Mouse (Mus musculus) layer of hippocampus, postnatal 25 days (tissue): Measurements from ENCODE around the gene Ttc28. TPM values are rescaled to one million over a fixed set of nuclear protein-coding genes. Genes with fewer than 3 reads are reported as not detected.

Source experiments
- DNase-seq, 2 experiments: peaks; one replicate each; pipeline ENCODE4 v3.0.0; 2022; ENCODE audit warnings: mixed read lengths in 2 of 2, low spot score in 1 of 2; ENCODE audit errors: extremely low spot score in 1 of 2
- total RNA-seq, 2 experiments: library from RNA; stranded (reverse); gene quantifications; 2 replicates each; pipeline ENCODE4 v1.2.3; 2021

Ttc28 gene
- total RNA-seq, 2 experiments from 2014 or later: 11.3 to 13.3 TPM

DNA sequence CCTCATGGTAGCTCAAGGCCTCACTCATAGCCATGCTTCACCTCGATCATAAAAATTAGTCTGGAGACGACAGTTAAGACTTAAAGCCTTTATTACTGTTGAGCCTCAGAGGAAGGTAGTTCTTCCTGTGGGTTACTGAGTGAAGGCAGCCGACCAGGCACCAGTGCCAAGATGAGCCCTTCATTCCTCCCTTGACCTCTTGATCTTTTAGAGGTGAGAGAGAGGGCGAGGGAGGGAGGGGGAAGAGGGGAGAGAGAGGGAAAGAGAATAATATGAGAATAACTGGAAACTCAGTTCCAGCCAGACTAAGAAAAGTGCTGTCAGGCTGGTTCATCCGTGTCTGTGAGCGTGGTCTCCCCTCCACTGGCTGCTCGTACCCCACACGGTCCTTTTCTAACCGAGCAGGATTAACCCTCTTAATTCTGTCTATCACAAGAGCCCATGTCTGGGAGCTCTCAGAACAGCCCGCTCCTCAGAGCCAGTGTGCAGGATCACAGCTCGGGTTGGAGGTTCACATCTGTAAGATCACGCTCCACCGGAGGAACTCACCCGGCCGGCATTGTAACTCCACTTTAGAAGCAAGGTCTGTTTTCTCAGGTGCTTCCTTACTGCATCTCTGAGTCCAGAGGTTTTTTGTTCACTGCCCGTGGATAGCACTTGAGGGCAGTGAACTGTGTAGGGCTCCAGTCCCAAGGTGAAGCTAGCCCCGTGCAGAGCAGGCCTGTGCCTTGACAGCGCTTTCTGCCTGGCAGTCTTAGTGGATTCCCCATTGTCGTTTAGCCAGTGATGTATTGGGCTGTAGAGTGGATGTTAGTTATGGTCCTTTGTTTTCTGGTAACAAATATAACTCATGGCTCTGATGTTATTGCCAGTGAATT is 272.5 kb downstream of the Ttc28 start:
- no peak for DNase-seq

DNA sequence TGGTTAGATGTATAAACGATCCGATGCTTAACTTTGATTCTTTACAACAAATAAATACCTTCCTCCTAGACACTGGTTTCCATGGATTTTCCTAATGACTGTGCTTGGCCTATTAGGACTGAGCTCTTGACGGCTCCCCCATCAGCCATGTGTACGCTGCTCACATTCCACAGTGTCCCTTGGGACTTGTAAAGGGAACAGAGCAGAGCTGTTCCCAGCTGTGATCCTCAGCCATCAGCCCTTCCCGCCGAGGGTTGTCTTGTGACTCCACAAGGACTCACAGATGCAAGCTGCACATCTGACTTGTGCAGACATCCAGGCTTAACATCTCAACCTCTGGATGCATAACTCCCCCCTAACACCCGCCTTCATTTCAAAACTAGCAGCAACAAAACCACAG is 275.0 kb downstream of the Ttc28 start:
- DNase-seq: no peak

DNA sequence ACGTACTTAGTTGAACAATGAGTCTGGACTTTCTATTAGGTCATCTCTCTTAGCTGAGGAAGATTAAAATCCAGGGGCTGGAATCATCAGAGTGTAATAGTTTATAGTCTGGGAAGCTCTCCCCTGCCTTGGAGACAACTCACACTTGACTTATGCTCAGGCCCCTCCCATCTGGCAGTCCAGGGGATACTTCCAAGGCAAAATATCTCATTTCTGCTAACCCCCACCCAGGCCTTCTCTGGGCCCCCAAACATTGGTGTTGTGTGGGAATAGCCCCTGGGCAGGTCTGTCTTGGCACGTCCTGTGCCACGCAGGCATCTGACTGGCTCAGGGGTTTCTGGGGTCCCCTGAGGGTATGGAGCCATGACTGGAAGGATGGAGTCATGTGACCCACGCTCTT is 275.7 kb downstream of the Ttc28 start:
- no peak for DNase-seq

DNA sequence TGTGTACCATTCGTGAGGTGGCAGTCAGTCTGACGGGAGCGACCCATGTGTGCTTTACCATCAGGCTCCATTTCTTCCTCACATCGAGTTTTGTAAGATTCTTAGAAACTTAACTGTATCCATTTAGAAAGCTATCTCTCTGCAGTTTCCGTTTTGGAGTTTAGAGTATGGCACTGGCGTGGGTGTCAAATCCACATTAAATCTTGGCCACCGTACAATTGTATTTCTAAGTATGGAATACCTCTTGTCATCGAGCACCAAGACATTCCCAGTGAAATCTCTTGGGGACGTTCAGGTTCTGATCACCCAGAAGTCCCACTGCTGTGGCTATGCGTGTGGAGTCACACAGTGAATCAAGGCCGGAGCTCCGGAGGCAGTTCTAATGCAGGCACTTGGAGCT is 276.3 kb downstream of the Ttc28 start:
- DNase-seq: no peak

DNA sequence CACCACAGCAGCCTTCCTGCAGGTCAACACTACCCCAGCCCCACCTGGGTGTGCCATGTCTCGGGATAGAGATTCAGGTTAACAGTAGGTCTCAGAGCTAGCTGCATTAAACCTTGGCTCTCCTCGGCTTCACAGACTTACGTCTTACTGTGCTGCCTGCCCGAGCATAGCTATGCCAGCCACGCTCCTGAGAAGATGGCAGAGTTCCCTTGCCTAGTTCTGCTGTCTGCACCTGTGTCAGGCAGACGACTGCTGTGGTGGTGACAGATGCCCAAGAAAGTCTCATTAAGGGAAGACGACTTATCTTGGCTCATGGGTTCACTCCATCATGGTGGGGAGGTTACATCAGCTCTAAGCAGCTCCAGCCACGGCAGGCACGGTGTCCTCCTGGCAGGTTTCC is 278.7 kb downstream of the Ttc28 start:
- no peak for DNase-seq

DNA sequence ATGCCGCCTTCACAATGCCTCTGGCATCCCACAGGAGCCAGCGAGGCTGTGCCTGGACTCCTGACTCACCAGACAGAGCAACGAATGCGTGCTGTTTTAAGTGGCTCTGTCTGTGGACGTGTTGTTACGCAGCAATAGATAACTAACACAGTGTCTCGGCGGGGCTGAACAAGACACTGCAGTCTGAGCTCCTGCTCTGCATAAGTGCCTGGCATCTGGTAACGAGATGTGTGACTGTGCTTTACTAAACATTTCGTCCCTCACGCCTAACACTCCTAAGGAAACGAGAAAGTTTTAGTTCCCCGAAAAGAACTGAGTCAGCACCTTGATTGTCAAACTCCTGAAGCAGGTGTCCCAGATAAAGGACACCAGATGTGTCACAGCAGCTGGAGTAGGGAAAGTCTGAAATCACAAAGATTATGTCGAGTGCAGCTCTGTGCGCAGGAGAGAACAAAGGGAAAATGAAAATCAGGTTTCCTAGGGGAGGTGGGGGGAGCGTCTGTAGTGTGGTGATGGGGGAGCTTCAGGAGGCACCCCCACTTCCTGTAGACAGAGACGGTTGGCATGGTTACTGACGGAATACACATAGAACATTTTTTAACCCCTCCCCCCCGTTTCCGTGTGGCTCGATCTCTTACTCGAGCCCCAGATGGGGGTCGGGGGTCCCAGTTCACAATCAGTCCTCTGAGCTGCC is 280.2 kb downstream of the Ttc28 start:
- DNase-seq: no peak

DNA sequence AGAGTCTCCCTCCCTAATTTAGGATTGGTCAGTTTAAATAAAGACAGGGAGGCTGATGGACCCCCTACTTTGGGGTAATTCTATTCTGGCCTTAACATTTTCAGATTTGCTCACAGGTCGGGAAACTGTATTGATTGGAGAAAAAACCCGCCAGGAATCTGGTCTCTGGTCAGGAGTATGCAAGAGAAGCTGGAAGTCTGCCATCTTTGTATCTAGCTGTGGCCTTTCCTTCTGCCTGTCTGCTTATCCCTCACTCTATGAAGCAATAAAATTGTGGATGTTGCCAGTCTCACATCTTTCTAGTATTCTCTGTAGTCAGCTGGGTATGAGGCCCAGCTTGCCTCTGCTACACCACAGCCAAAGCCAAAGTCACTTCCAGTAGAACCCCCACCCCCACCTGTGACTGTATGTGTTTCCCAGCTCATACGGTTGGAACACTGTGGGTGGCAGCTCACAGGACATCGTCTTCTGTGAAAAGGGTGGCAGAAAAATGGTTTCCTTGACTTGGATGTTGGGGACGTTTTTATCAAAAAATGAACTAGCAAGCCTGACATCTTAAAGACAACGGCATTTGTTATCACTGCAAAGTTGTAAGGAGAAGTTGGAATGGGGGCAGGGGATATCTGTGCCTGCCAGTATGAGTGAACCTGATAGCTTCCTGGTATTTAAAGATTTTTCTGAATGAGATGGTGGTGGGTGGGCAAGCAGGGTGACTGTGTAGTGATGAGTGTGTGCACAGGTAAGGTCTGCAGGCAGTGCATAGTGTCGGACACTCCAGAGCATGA is 281.7 kb downstream of the Ttc28 start:
- DNase-seq: no peak

DNA sequence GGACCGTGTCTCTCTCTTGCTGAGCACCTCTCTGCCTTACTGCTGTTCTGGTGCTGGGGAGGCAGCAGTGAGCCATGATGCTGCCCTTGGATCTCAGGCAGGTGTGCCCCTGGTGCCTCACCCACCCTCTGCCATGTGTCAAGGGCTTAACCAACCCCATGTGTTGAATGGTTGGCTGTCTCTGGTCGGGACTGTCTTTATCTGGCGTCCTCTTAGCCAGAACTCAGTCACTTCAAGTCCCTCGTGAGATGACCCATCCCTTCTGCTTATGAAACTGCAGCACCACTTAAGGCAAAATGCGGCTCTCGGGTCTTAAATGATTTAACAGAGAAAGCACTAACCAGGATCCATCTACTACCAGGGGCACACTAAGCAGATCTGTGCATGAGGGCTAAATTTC is 283.3 kb downstream of the Ttc28 start:
- DNase-seq: no peak

DNA sequence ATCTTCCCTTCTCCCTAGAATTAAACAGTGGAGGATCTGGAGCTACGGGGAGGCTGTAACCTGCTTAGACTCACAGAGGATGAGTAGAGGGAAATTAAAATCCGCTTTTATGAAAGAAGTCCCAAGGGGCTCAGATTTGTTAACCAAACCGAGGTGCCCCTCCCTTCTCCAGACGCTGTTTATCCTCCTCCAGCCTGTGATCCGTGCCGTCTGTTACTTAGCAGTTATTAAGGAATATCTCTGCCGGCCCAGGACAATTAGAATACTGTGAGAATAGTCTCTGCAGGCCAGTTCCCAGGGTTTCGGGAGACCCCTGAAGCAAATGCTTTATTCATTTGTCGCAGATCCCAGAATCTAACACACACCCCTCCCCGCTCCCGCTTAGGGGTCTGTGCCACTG is 283.8 kb downstream of the Ttc28 start:
- no peak for DNase-seq

DNA sequence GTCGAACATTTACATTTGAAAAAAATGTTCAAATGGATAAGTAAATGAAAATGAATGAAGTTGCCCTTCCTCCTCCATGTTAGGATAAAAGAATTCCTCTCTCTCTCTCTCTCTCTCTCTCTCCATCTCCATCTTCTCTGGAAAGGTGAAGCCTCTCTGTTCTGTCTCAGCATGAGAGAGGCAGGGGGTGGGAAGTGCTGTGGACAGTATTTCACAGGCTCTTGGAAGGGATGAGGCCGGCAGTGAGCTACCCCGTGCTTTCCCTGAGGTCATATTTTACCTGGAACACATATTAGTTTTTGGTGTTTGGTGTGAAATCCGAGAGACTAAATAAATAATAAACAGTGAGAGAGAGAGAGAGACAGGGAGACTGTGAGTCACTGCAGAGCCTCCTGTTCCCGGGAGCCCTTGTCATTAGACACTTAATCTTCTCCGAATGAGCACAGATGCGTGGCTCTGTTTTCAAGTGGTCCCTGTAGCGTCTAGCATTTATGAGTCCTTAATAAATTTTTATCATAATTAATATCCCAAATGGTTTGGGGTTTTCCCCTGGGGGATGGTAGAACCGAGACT is 284.8 kb downstream of the Ttc28 start:
- DNase-seq: no peak

DNA sequence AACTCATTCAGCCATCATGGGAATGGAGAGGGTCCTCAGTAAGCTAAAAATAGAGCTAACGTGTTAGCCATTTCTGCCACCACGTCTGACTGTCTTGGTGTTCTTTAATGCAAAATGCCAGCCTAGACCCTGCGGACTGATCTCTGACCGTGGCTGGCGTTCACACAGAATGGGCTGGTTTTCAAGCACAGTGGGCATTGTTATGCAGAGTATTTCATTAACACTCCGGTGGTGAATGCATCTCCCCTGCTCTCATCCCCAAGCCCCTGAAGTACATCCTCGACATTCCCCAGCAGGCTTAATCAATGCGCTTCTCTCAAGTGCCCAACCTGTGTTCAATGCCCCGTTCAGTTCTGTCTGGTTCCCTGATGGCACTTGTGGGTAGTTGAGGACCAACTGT is 290.8 kb downstream of the Ttc28 start:
- no peak for DNase-seq

DNA sequence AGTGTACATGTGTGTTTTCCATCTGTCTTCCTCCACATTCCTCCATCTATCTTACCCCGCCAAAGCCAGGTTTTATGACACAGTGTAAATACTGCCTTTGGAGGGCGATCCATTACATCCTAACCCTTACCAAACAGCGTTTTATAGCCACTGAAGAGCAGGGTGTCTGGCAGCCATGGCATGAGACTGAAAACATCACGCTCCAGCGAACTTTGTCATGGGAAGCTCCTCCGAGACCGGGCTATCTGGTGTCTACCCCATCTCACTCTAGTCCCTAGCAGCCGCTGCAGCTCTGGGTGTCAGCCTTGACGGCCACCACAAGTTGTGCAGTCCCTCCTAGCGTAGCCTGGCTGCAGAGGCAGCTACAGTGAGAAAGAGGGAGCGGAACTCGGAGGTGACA is 295.8 kb downstream of the Ttc28 start:
- DNase-seq: no peak

DNA sequence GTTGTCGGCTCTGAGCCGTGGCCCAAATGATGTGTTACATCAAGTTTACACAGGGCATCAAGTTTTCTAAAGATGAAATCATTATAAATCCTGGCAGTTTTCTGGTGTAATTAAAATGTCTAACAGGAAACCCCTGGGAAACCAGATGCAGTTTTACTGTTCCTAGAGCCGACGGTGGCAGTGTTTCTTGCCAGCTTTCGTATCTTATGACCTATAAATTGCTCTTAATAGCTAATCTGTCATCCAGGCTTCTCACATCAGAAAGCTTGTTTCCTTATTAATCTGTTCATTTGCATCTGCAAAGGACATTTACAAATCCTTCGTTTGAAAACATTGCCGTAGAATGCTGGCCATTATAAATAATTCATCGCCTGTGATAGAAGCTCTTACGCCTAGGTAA is 296.2 kb downstream of the Ttc28 start:
- no peak for DNase-seq

DNA sequence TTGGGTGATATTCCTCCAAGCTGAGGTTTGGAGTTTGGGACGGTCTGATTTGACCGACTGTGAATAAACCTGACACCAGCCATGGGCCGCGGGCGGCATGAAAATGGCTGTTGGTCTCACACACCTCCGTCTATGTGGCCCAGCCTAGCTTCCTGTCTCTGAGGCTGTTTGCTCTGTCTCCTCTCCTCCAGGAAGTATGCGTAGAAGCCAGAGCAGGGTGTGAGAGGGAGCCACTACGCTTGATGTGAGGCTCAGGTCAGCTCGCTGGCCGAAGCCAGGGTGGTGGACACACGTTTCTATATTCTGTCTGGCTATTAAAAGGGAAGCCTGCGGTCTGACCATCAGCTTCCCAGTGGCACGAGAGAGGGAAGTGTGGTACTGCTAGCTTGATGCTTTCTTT is 296.8 kb downstream of the Ttc28 start:
- DNase-seq: no peak

DNA sequence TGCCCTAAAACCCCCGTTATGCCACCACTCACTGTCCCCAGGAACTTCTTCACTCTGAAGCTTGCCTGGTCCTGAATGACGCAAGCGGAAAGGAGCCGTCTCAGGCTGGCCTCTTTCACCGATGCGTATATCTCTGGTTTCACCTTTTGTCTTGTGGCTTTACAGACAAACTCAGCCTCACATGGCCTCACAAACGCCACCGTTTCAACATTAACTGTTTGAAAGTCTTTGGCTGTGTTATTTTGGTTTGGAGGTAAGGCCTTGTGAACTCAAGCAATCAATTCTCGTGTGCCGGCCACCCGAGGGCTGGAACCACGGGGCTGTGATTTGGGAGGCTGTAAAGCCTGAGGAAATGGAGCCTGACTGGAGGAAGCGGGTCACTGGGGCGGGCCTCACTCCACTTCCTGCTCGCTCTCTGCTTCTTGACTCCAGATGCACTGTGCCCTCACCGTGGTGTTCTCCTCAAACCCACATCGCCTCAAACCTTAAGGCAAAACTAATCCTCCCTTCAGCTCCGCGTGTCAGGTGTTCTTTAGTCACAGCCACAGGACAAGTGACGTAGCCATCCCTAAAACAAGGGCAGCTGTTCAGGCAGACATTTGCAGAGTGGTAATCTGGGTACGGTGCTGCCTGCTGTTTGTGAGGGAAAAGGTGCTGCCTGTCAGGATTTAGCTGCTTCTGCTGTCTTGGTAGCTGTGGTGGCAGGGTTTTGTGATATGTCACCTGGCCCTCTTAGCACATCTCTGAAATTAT is 298.9 kb downstream of the Ttc28 start:
- no peak for DNase-seq

DNA sequence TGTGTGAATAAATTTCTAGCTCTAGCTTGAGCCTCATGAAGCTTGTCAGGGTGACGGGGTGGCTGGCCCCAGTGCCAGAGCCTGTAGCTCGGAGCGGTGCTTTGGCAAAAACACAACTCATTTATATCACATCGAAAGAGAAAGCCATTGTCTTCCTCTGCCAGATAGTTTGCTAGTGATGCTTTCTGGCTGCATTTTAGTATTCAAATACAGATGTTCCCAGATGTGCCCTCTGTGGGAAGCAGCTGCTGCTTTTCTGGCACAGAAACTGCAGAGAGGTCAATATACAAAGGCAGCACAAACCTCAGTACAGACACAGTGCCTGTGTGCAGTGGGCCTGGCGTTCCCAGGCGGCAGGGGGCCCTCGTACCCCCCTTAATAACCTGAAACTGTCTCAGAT is 300.0 kb downstream of the Ttc28 start:
- DNase-seq: no peak

DNA sequence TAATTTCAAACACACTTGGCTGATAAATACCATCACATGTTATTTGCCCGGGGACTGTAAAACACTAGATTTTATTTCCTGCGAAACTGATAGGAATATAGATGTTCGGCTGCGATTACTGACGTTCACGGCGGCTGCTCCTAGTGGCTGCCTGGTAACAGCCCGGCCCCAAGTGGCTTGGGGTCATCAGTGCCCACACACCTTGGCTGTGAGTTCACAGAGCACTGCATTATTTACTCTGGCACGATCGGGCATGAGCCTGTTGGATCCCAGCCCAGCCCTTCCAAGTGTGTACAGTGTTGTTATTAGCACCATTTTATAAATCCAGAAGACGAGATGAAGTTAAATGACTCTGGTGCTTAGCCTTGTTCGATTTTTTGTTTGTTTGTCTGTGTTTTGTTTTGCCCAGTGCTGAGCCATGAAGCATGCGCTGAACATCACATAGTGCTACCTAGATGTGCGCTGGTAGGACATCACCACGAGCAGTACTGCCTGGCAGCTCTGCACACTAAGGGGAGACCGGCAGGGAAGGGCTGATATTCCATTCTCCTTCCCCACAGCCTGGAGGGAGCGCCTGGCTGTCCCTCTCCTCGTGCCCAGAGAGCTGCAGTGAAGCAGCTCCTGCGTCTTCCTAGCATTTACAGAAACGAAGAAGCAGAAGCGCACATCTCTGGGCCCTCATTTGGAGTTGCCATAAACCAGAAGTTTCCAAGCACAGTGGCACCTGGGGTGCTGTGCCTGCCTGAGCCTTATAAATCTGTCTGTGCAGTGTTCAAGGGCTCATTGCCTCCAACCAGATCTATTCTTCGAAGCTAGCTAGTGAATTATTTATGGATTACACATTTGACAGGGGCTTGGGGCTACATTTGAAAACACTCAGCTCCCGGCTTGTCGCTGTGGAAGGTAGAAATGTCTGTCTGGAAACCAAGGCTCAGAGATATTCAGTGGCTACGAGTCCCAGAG is 300.8 kb downstream of the Ttc28 start:
- DNase-seq: no peak

DNA sequence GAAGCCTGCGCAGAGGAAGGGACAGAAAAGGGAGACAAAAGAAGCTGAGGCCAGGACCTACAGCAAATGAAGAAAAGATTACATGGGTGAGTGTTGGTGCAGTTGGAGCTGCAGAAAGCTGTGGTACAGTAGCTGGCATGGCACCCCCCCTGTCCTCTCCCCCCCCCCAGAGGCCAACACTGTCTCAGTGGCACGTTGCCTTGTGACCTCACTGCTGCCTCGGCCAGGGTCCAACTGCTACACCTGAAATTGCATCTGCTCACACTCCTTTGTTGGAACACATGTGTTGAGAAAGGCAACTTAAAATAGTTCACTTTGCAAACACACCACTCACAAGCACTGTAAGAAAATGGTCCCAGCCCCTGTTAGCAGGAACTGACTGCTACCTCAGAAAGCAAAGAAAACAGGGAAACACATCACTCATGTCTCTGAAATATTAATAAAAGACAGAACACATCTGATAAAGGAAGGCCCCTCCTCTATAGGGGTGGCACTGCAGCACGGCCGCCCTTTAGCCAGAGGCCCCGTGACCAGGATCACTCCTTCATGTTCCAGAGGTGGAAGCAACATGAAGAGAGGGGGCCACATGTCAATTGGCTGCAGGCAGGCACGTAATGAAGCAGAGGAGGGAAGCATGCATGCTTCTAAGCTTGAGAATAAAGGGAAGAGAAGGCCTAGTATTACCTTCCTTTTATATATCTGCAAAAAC is 301.8 kb downstream of the Ttc28 start:
- no peak for DNase-seq
